Mouse (Mus musculus) G1E (cell line): ENCODE measurements around the gene Srp54a. TPM values are rescaled to one million over a fixed set of nuclear protein-coding genes. Genes with fewer than 3 reads are reported as not detected.
"Not testable (repeated sequence)": the region's sequence is repeated elsewhere in the genome, so short reads cannot be mapped to it uniquely, and the experiment has no call there.

Source experiments
- ATAC-seq: 2 replicates; pipeline ENCODE4 v1.8.0; 2016; ENCODE audit warnings: mild to moderate bottlenecking; ENCODE audit not compliant: insufficient number of reproducible peaks, poor library complexity, low FRiP score, severe bottlenecking; ENCODE audit errors: extremely low read depth
- DNase-seq: peaks from one replicate; pipeline ENCODE4 v3.0.0; 2012; ENCODE audit warnings: low spot score
- H3K27me3 ChIP-seq: 2 replicates; pipeline ENCODE4 v1.6.1; 2012; ENCODE audit warnings: mild to moderate bottlenecking, low read length, inconsistent platforms; ENCODE audit not compliant: insufficient read depth
- H3K36me3 ChIP-seq: replicated peaks from 2 replicates; pipeline ENCODE3; 2012; ENCODE audit warnings: mild to moderate bottlenecking, inconsistent platforms
- H3K4me1 ChIP-seq: 2 replicates; pipeline ENCODE4 v1.6.1; 2012; ENCODE audit warnings: low read depth, low read length, inconsistent platforms, mixed read lengths; ENCODE audit not compliant: insufficient read depth
- H3K4me3 ChIP-seq: 2 replicates; pipeline ENCODE4 v1.5.1; 2012; ENCODE audit warnings: low read depth, mild to moderate bottlenecking, inconsistent platforms, low read length, moderate library complexity, mixed read lengths
- H3K9me3 ChIP-seq: replicated peaks from 2 replicates; pipeline ENCODE4 v1.6.1; 2012; ENCODE audit warnings: inconsistent platforms
- polyA plus RNA-seq: library from polyadenylated mRNA; stranded (reverse); fragments of >175 nt; gene quantifications from 2 replicates; pipeline ENCODE4 v1.2.3, GENCODE M21; 2012
- total RNA-seq, 2 experiments: library from RNA; stranded (forward) in 1 of 2; stranded (reverse) in 1 of 2; fragments of 200-1000 nt in 1 of 2; fragments of >200 nt in 1 of 2; fragmentation: Nextera tagmentation in 1 of 2; gene quantifications; 2 replicates each; pipeline ENCODE4 v1.2.3; 2014 to 2017

Srp54a gene
- total and polyA plus RNA-seq, 3 experiments: 70.2 to 303 (median 299) TPM

DNA sequence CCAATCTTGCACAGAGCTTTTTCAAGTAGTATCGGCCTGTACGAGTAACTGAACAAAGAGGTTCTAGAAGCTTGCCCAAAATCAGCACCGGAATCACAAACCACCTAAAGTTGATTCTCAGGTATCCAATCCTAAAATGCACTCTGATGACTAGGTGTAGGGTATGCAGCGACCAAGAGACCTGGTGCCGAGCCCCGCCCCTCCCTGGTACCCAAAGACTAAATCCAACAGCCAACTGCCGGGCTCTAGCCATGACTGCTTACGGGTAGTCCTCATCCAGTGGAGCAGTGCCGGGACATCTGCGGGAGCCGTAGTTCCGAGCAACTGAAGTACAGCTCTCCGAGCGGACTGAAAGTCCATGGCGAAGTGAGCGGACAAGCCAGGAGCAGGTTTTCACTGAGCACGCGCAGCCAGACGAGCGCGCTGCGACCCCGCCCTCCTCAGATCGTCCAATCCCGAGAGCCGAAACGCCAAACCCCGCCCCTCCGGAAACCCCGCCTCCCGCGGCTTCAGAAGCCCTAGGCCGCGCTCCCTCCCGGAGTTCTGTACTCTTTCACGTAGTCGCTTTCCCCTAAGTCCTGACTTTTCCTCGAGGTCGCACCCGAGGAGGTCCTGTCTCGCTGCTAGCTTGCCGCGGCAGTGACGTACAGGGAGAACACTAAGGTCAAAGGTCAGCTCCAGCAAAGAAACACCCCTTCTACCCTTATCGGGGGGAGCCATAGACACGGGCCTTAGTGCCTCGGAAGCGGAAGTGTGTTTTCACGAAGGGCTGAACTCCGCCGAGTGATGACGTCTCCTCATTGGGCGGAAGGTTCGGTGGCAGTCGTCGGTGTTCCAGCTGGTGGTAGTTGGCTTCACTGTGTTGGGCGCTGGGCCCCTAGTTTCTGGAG lies 74.7 kb downstream of the Srp54a start, which contains the start of gene Srp54b:
Gene Srp54b, plus strand, starts transcription at position 546 of the 890 bp plus-strand sequence.
- H3K27me3 ChIP-seq, H3K4me1 ChIP-seq, H3K9me3 ChIP-seq, H3K4me3 ChIP-seq, DNase-seq, H3K36me3 ChIP-seq: not testable (repeated sequence)
- peak; percentile 95 for ATAC-seq

- H3K27me3 ChIP-seq, DNase-seq, H3K4me3 ChIP-seq, H3K36me3 ChIP-seq, H3K9me3 ChIP-seq, H3K4me1 ChIP-seq: not testable (repeated sequence)
- 0 out of 2 replicates have a peak, but pooled peaks have one; percentile 0 for ATAC-seq
Observed at GRCm38 (mm10) chr12:55155449-55155783, 75.4 kb downstream of the Srp54a start.

Other genes starting within 250 kb of the Srp54a start
- 53.0 and 72.6 TPM in 2 replicates for gene Cfl2, start 217.4 kb upstream of the Srp54a start, total RNA-seq (2014; fragmentation: Nextera tagmentation)
- 45.0 and 46.9 TPM in 2 replicates for gene Cfl2, start 217.4 kb upstream of the Srp54a start, total RNA-seq (2017)
- 2.7 and 3.1 TPM in 2 replicates for gene Cfl2, start 217.4 kb upstream of the Srp54a start, polyA plus RNA-seq
- not detected in 2 replicates for gene Gm20403, start 93.7 kb upstream of the Srp54a start, total RNA-seq (2014; fragmentation: Nextera tagmentation)
- gene Gm20403, start 93.7 kb upstream of the Srp54a start, total RNA-seq (2017): not detected in 2 replicates
- gene Gm20403, start 93.7 kb upstream of the Srp54a start, polyA plus RNA-seq: 0.46 and 0.79 TPM in 2 replicates
- 343 and 370 TPM in 2 replicates for gene Baz1a, start 65.9 kb upstream of the Srp54a start, total RNA-seq (2014; fragmentation: Nextera tagmentation)
- 138 and 174 TPM in 2 replicates for gene Baz1a, start 65.9 kb upstream of the Srp54a start, total RNA-seq (2017)
- 34.1 and 35.2 TPM in 2 replicates for gene Baz1a, start 65.9 kb upstream of the Srp54a start, polyA plus RNA-seq
- gene 2700097O09Rik, start 152 bp upstream of the Srp54a start, total RNA-seq (2014; fragmentation: Nextera tagmentation): 46.5 and 53.1 TPM in 2 replicates
- 42.5 and 42.8 TPM in 2 replicates for gene 2700097O09Rik, start 152 bp upstream of the Srp54a start, total RNA-seq (2017)
- 1.5 and 1.7 TPM in 2 replicates for gene 2700097O09Rik, start 152 bp upstream of the Srp54a start, polyA plus RNA-seq
- gene Fam177a, start 44.2 kb downstream of the Srp54a start, total RNA-seq (2014; fragmentation: Nextera tagmentation): 6.9 and 11.7 TPM in 2 replicates
- 22.7 and 26.1 TPM in 2 replicates for gene Fam177a, start 44.2 kb downstream of the Srp54a start, total RNA-seq (2017)
- 6.7 and 7.4 TPM in 2 replicates for gene Fam177a, start 44.2 kb downstream of the Srp54a start, polyA plus RNA-seq
- gene Srp54b, start 74.8 kb downstream of the Srp54a start, total RNA-seq (2014; fragmentation: Nextera tagmentation): 128 and 152 TPM in 2 replicates
- 217 and 252 TPM in 2 replicates for gene Srp54b, start 74.8 kb downstream of the Srp54a start, total RNA-seq (2017)
- gene Srp54b, start 74.8 kb downstream of the Srp54a start, polyA plus RNA-seq: 133 and 152 TPM in 2 replicates
- 19.1 and 22.5 TPM in 2 replicates for gene 1700047I17Rik2, start 119.3 kb downstream of the Srp54a start, total RNA-seq (2014; fragmentation: Nextera tagmentation)
- gene 1700047I17Rik2, start 119.3 kb downstream of the Srp54a start, total RNA-seq (2017): not detected in 2 replicates
- not detected in 2 replicates for gene 1700047I17Rik2, start 119.3 kb downstream of the Srp54a start, polyA plus RNA-seq
- gene Srp54c, start 149.9 kb downstream of the Srp54a start, total RNA-seq (2014; fragmentation: Nextera tagmentation): 102 and 121 TPM in 2 replicates
- 138 and 154 TPM in 2 replicates for gene Srp54c, start 149.9 kb downstream of the Srp54a start, total RNA-seq (2017)
- gene Srp54c, start 149.9 kb downstream of the Srp54a start, polyA plus RNA-seq: 1.5 and 2.3 TPM in 2 replicates
- gene 1110008L16Rik, start 219.3 kb downstream of the Srp54a start, total RNA-seq (2014; fragmentation: Nextera tagmentation): 50.0 and 52.7 TPM in 2 replicates
- 38.5 and 40.4 TPM in 2 replicates for gene 1110008L16Rik, start 219.3 kb downstream of the Srp54a start, total RNA-seq (2017)
- gene 1110008L16Rik, start 219.3 kb downstream of the Srp54a start, polyA plus RNA-seq: 3.0 and 4.0 TPM in 2 replicates
- gene Ppp2r3c, start 222.7 kb downstream of the Srp54a start, total RNA-seq (2014; fragmentation: Nextera tagmentation): 52.3 and 59.3 TPM in 2 replicates
- gene Ppp2r3c, start 222.7 kb downstream of the Srp54a start, total RNA-seq (2017): 35.7 and 39.2 TPM in 2 replicates
- 1.2 and 1.6 TPM in 2 replicates for gene Ppp2r3c, start 222.7 kb downstream of the Srp54a start, polyA plus RNA-seq